Mouse (Mus musculus): ENCODE results near the gene Gcnt4.

Gene Gcnt4

GRCm38 (mm10) chr13:96947722-96948121 is 23.2 kb downstream of the Gcnt4 start:
- no peak for DNase-seq (ENCODE audit: low spot score in 2 of 2)

GRCm38 (mm10) chr13:96951880-96952279 is 27.4 kb downstream of the Gcnt4 start:
- no peak for DNase-seq (ENCODE audit: low spot score in 2 of 2)

- peak; percentile 66 to 74 for DNase-seq (ENCODE audit: low spot score in 2 of 2)
These were observed 32.0 kb downstream of the Gcnt4 start for GRCm38 (mm10) chr13:96956466-96956865.

- no peak for DNase-seq (ENCODE audit: low spot score in 2 of 2)
These were observed 35.5 kb downstream of the Gcnt4 start for GRCm38 (mm10) chr13:96960019-96960418.

GRCm38 (mm10) chr13:96961366-96962157 is 37.1 kb downstream of the Gcnt4 start:
- DNase-seq (ENCODE audit: low spot score in 2 of 2) = no peak

- DNase-seq (ENCODE audit: low spot score in 2 of 2) = no peak
These were observed 38.3 kb downstream of the Gcnt4 start for GRCm38 (mm10) chr13:96962801-96963200.

- DNase-seq (ENCODE audit: low spot score in 2 of 2) = no peak
These were observed 40.5 kb downstream of the Gcnt4 start for GRCm38 (mm10) chr13:96964981-96965380.

GRCm38 (mm10) chr13:96966210-96967089 is 42.0 kb downstream of the Gcnt4 start:
- no peak for DNase-seq (ENCODE audit: low spot score in 2 of 2)

- no peak for DNase-seq (ENCODE audit: low spot score in 2 of 2)
These were observed 42.6 kb downstream of the Gcnt4 start for GRCm38 (mm10) chr13:96967091-96967490.

GRCm38 (mm10) chr13:96967822-96968221 is 43.3 kb downstream of the Gcnt4 start:
- no peak for DNase-seq (ENCODE audit: low spot score in 2 of 2)

- DNase-seq (ENCODE audit: low spot score in 2 of 2) = no peak
These were observed 46.6 kb downstream of the Gcnt4 start for GRCm38 (mm10) chr13:96971076-96971475.

- no peak for DNase-seq (ENCODE audit: low spot score in 2 of 2)
These were observed 47.4 kb downstream of the Gcnt4 start for GRCm38 (mm10) chr13:96971861-96972282.

GRCm38 (mm10) chr13:96973318-96973717 is 48.8 kb downstream of the Gcnt4 start:
- no peak for DNase-seq (ENCODE audit: low spot score in 2 of 2)

- no peak for DNase-seq (ENCODE audit: low spot score in 2 of 2)
These were observed 52.6 kb downstream of the Gcnt4 start for GRCm38 (mm10) chr13:96976986-96977595.

GRCm38 (mm10) chr13:96980561-96980960 is 56.1 kb downstream of the Gcnt4 start:
- no peak for DNase-seq (ENCODE audit: low spot score in 2 of 2)

- DNase-seq (ENCODE audit: low spot score in 2 of 2) = peak in 1 of 2 experiments; percentile 10
These were observed 59.0 kb downstream of the Gcnt4 start for GRCm38 (mm10) chr13:96983251-96984126.

- no peak for DNase-seq (ENCODE audit: low spot score in 2 of 2)
These were observed 60.2 kb downstream of the Gcnt4 start for GRCm38 (mm10) chr13:96984688-96985087.

- DNase-seq (ENCODE audit: low spot score in 2 of 2) = no peak
These were observed 61.2 kb downstream of the Gcnt4 start for GRCm38 (mm10) chr13:96985599-96986275.

- DNase-seq (ENCODE audit: low spot score in 2 of 2) = no peak
These were observed 64.6 kb downstream of the Gcnt4 start for GRCm38 (mm10) chr13:96989129-96989528.

- DNase-seq (ENCODE audit: low spot score in 2 of 2) = no peak
These were observed 65.6 kb downstream of the Gcnt4 start for GRCm38 (mm10) chr13:96990045-96990444.

All from natural killer cell, adult 2 months (primary cell).